Mouse (Mus musculus): Measurements from ENCODE around the gene Rps27l. TPM values are rescaled to one million over a fixed set of nuclear protein-coding genes. Genes with fewer than 3 reads are reported as not detected.

Rps27l gene
- total RNA-seq, 2 experiments from 2014 or later, result 36.7 to 44.4 TPM

DNA sequence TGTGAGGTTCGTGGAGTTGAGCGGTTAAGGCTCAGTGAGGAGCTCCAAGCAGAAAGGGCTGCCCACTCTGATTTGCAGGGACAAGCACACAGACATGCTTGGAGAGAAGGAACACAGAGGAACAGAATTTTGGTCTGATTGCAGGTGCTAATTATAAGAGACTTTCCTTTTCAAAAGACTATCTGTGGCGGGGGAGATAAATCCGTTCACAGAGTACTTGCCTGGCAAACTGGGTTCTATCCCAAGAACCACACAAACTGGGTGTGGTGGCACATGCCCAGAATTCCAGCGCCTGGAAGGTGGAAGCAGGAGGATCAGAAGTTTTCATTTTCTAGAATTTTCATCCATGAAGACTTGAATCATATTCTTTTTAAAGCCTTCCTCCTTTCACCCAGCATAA, 31.2 kb downstream of the Rps27l start:
- no peak for DNase-seq (ENCODE audit: extremely low spot score in 1 of 2, low spot score in 1 of 2)

DNA sequence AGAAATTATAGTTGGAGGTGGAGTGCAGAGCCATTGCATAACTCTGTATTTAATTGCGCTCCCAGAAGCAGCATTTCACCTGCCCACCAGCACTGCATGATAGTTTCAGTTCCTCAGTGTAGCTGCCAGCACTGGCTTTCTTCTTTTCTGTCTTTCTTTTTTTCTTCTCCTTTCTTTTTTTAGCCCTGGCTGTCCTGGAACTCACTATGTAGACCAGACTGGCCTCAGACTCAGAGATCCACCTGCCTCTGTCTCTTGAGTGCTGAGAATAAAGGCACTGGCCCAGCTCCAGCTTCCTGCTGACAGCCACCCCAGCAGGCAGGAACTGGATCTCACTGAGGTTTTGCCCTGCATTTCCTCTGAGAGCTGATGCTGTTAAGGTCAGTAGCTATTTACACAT, 32.1 kb downstream of the Rps27l start:
- DNase-seq (ENCODE audit: extremely low spot score in 1 of 2, low spot score in 1 of 2), result no peak

DNA sequence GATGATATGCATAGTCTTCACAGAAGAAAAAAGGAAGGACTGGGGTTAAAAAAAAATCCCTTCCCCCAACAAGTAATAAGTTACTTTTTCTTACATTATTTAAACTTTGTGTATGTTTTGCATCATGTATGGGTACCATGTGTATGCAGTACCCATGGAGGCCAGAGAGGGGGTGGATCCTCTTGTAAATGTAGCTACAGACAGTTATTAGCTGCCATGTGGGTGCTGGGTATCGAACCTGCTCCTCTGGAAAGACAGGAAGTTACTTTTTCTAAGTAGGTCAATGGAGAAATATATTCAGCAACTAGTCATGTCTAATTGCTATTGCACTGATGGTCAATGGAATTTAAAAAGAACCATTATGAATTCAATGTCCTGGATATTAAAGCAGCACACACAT, 32.6 kb downstream of the Rps27l start:
- DNase-seq (ENCODE audit: extremely low spot score in 1 of 2, low spot score in 1 of 2), result no peak

- DNase-seq (ENCODE audit: extremely low spot score in 1 of 2, low spot score in 1 of 2), result peak; percentile 40 to 79
Observed at GRCm38 (mm10) chr9:66980458-66980857, 34.6 kb downstream of the Rps27l start.

GRCm38 (mm10) chr9:66982085-66982484, 36.2 kb downstream of the Rps27l start:
- no peak for DNase-seq (ENCODE audit: extremely low spot score in 1 of 2, low spot score in 1 of 2)

- DNase-seq (ENCODE audit: extremely low spot score in 1 of 2, low spot score in 1 of 2), result no peak
Observed at GRCm38 (mm10) chr9:66985377-66985776, 39.5 kb downstream of the Rps27l start.

DNA sequence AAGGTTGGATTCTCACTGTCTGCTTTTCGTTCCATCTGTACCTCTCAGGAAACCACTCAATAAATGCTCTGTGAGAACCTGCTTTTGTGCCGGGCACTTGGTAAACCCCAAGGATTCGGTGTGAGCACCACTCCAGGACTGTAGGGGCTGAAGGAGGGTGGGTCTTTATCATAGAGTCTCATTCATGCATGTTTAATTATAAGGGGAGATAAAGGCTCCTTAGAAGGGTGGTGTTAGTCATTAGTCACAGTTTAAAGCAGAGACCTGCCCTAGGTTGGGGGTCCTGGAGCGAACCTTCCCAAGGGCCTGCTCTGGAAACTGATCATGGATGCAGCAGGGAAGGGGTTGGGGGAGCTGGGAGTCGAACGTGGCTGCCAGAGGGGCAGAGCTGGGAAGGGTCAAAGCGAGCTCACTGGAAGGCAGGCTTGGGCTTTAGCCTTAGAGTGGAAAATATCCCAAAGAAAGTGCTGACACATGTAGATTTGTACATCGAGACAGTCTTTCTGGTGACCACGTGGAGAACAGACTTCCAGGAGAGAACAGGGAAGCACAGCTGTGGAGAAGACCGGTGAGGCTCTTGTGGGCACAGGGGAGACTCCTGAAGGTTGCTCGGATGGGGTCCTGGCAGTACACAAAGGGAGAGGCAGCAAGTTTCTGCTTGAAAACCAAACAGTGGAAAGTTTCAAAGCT, 42.5 kb downstream of the Rps27l start:
- no peak for DNase-seq (ENCODE audit: extremely low spot score in 1 of 2, low spot score in 1 of 2)

DNA sequence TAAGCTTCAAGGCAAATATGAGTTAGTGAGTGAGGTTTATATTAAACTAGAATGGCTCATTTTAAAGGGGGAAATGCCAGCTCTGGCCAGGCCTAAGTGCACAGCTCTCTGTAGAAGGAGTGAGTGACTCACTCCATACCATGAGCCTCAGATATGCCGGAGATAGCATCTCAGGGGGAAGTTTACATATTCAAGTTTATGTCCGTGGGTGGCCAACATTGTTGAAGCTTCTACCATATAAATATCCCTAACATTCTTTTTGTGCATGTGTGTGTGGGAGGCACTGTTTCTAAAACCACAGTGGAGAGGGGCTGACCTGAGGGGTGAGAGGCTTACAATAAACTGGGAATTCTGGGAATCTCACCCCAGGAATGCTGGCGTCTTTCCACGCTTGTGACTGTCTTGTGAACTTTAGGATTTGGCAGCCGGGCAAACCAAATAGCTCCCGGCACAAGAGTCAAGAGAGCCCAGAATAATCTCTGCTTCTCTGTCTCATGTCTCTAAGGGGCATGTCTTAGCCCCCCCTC, 43.1 kb downstream of the Rps27l start:
- no peak for DNase-seq (ENCODE audit: extremely low spot score in 1 of 2, low spot score in 1 of 2)

DNA sequence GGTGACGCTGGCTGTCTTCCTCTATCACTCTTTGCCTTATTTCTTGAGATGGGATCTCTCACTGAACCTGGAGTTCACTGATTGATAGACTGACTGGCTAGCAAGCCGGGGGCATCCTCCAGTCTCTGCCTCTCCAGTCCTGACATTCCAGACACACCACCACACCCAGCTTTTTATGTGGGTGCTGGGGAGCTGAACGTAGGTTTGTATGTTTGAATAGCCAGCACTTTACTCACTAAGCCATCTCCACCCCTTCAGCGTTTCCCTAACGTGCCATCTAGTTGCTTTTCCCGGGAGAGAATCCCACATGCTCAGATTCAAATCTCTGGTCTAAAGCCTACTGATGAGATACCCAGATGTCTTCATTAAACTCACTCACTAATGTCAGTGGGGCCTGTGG, 43.7 kb downstream of the Rps27l start:
- no peak for DNase-seq (ENCODE audit: extremely low spot score in 1 of 2, low spot score in 1 of 2)

DNA sequence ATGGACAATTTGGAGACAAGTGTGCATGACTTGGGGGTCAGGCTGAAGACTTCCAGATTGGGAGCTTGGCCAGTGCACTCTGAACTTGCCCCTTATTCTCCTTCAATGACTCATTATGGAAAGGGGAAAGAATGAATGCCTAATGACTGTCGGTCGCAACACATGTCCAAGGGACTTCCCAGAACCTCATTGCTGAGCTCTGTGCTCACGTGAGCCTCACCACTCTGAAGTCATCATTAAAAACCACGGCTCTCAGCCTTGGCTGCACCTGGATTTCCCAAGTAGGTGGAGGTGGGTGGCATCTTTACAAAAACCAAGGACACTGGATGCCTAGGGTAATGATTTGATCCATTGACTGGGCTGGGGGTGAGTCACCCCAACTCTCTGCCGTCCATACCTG, 44.2 kb downstream of the Rps27l start:
- no peak for DNase-seq (ENCODE audit: extremely low spot score in 1 of 2, low spot score in 1 of 2)

DNA sequence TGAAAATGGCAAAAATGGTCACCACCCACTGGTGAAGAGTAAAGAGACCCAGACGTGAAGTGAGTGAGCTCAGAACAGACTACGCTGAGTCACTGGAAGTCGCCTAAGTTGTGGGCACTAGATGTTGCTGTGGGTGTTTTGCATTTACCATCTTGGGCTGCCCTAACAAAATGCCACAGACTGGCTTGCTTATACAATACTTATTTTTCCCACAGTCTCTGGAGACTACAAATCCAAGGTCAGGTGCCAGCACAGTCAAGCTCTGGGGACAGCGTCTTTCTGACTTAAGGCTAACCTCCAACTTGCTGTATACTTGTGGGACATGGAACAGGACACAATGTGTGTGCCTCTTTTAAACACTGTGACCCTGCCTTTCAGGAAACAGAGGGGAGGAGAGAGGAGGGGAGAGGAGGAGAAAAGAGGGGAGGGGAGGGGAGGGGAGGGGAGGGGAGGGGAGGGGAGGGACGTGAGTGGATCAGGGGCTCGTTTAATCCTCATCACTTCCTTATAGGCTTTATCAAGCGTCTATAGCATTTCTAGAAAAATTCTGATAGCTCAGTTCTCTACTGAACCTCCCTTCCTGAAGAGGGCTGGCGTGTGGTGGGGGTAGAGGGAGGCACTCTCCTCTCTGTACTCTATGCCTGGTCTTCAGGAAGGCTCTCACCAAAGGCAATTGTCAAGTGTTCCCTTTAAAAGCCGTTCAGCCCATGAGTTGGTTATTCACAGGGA, 45.3 kb downstream of the Rps27l start:
- no peak for DNase-seq (ENCODE audit: extremely low spot score in 1 of 2, low spot score in 1 of 2)

DNA sequence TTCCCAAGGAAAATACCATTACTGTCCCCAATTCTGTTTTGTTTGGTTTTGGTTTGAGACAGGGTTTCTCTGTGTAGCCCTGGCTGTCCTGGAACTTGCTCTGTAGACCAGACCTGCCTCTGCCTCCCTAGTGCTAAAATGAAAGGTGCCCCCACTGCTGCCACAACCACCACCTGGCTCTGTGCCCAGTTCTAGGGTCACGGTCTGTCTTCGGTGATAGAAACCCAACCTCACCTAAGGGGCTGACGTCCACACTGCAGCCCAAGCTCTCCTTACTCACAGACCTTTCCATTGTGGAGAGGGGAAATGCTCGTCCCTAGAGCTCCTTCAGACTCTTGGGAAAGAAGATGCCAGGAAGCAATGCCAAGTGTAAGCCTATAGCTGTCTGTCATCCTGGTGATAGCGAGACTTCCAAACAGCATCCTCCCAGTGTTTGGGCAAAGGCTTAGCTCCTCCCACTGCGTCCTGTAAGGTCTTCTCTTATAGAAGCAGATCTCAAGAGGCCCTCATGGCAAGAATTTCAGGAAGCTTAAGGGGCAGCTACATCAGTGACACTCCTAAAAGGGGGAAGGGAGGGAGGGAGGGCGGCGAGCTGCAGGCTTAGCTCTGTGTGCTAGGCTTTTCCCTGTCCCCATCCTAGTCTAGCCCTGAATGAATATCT, 46.0 kb downstream of the Rps27l start:
- DNase-seq (ENCODE audit: extremely low spot score in 1 of 2, low spot score in 1 of 2), result no peak

Other genes starting within 250 kb of the Rps27l start
- gene Car12, start 232.4 kb upstream of the Rps27l start, total RNA-seq (2021), result 10 to 100 TPM; 45.2 to 50.6 TPM
- gene Aph1b, start 150.6 kb upstream of the Rps27l start, total RNA-seq (2021), result 10 to 100 TPM; 24.9 to 26.1 TPM
- under 1 TPM; 0.22 to 0.94 TPM for gene Gm10647, start 149.0 kb upstream of the Rps27l start, total RNA-seq (2021)
- 1 to 10 TPM; 6.5 to 8.0 TPM for gene Aph1c, start 111.4 kb upstream of the Rps27l start, total RNA-seq (2021)
- gene Rab8b, start 26.4 kb upstream of the Rps27l start, total RNA-seq (2021), result 10 to 100 TPM; 40.7 to 46.4 TPM
- 10 to 100 TPM; 15.4 to 16.2 TPM for gene Lactb, start 29.4 kb downstream of the Rps27l start, total RNA-seq (2021)
- gene Tpm1, start 103.3 kb downstream of the Rps27l start, total RNA-seq (2021), result 100 to 1,000 TPM; 246 to 257 TPM

Measured in layer of hippocampus, postnatal 25 days (tissue).